Mouse (Mus musculus) cortical plate, adult 2 months (tissue): ENCODE measurements around the gene Gm5415.

Experiments used
- CTCF ChIP-seq: fragments of 200-500 bp; IDR thresholded peaks from 2 replicates; pipeline ENCODE4 v1.5.1; 2011; ENCODE audit warnings: mild to moderate bottlenecking, control low read depth, low read length; ENCODE audit not compliant: insufficient read depth; ENCODE audit errors: extremely low read depth
- POLR2A ChIP-seq: fragments of 200-500 bp; IDR thresholded peaks from 2 replicates; pipeline ENCODE4 v1.6.1; 2011; ENCODE audit warnings: mild to moderate bottlenecking, low read length, control low read depth; ENCODE audit not compliant: insufficient read depth; ENCODE audit errors: extremely low read depth

DNA sequence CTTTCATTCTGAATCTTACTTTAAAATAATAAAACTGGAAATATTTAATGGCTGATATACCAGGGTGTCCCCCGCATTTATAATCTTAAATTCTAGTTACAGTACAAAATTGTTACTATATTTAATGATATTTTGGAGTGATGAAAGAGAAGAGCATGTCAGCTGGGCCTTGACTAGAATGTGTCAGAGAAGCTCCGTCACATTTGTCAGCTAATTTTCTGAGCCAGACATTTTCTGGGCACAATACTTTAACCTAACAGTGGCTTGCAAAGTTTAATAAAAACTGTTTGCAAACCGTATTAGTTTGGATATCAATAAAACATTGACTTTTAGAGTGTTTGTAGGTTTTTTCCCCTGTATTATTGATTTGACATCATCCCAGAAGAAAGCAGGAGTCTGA is 6.4 kb upstream of the Gm5415 start:
- TF ChIP-seq CTCF (no peak), POLR2A (no peak)
